Mouse (Mus musculus): Measurements from ENCODE around the gene Clstn1. TPM values are rescaled to one million over a fixed set of nuclear protein-coding genes. Genes with fewer than 3 reads are reported as not detected.

Gene Clstn1
- polyA plus RNA-seq, 1 experiment from 2014 or later, result 164 TPM

- no peaks in the 10 kb centered on the region; the same call in 1 of the 2 replicates for H3K36me3 ChIP-seq (replicated peaks)
- peaks cover 16% of the 10 kb centered on the region; the same call in 1 of the 2 replicates for H3K4me1 ChIP-seq
- peak overlapping the region; percentile 60 for H3K4me3 ChIP-seq
- no peak for ATAC-seq (replicated peaks)
- no peaks in the 10 kb centered on the region for H3K9me3 ChIP-seq
- H3K9ac ChIP-seq, result peak overlapping the region; percentile 64
- 7% methylated on average over 8 of the region's 8 CpGs for WGBS
- peak overlapping the region; percentile 81 for H3K27ac ChIP-seq
- H3K27me3 ChIP-seq (replicated peaks), result no peaks in the 10 kb centered on the region
- H3K4me2 ChIP-seq, result peak overlapping the region; percentile 71
These were observed 88.6 kb downstream of the Clstn1 start for GRCm38 (mm10) chr4:149674814-149675377.

DNA sequence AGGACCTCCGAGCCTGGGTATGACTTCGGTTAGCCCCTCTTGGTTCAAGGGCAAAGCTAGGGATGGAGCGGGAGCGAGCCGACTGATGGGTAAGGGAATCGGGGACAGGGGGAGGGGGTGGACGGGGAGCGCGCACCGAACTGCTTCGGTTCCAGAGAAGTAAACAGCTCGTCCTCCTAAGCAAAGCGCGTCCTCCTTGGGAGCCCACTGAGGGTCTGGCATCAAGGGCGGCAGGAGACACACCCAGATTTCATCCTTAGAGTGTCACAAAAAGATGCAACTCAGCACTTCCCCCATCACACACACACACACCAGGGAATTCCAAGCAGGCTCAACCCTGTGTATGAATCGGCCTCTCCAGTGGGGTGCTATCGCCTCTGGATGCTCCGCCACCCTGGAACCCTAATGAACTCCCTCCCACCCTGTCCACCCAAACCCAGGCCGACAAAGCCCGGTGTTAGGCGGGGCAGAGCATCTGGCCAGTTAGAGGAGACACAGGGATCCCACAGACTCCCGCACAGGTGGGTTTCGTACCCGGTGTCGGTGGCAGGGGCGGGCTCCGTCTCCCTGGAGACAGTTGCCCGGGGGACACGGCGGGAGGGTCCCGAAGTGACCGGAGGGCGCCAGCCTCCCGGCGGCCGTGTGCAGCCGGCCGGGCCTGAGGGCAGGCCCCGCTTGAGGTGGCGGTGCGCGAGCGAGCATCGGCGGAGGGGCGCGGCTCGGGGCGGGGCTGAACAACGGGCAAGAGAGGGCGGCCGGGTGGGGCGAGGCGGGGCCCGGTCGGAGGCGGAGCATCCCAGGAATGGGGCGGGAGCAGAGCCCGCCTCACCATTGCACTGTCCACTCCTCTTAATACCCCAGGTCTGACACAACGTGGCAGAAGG, 89.4 kb downstream of the Clstn1 start:
- Histone ChIP-seq H3K4me1 (peaks cover 16% of the 10 kb centered on the region; the same call in 1 of the 2 replicates), H3K9me3 (no peaks in the 10 kb centered on the region), H3K9ac (peak overlapping the region; percentile 64), H3K36me3 (replicated peaks) (no peaks in the 10 kb centered on the region; the same call in 1 of the 2 replicates), H3K4me2 (peak overlapping the region; percentile 71), H3K4me3 (peak overlapping the region; percentile 60), H3K27ac (peak overlapping the region; percentile 81), H3K27me3 (replicated peaks) (no peaks in the 10 kb centered on the region)
- 1% methylated on average over 56 of the region's 60 CpGs for WGBS
- peak; percentile 94 for ATAC-seq (replicated peaks)

DNA sequence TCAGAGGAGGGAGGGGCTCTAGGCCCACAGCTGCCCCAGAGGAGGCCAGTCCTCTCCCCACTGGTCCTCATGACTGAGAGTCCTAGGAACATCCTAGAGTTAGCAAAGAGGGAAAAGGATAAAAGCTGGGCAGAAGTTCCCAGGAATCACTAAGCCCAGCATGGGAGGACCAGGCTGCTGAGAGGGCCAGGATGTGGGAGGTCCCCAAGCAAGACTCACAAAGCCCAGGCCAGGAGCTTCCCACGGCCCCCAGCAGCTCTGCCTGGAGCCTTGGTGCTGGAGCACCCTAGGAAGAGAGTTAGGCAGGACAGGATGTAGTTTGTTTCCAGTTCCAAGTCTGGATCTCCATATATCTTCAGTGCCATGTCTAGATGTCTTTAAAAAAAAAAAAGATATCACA, 91.7 kb downstream of the Clstn1 start:
- no peak overlapping the region for H3K9ac ChIP-seq
- H3K4me3 ChIP-seq, result no peak overlapping the region
- H3K9me3 ChIP-seq, result no peaks in the 10 kb centered on the region
- 50% methylated on average over 1 of the region's 1 CpGs for WGBS
- H3K27me3 ChIP-seq (replicated peaks), result no peaks in the 10 kb centered on the region
- H3K27ac ChIP-seq, result no peak overlapping the region
- H3K4me2 ChIP-seq, result no peak overlapping the region
- H3K36me3 ChIP-seq (replicated peaks), result no peaks in the 10 kb centered on the region; the same call in 1 of the 2 replicates
- no peak for ATAC-seq (replicated peaks)
- H3K4me1 ChIP-seq, result peaks cover 16% of the 10 kb centered on the region; the same call in 1 of the 2 replicates

GRCm38 (mm10) chr4:149679056-149679770, 92.9 kb downstream of the Clstn1 start:
- no peak overlapping the region for H3K27ac ChIP-seq
- no peaks in the 10 kb centered on the region for H3K9me3 ChIP-seq
- 78% methylated on average over 11 of the region's 11 CpGs for WGBS
- H3K4me1 ChIP-seq, result peaks cover 11% of the 10 kb centered on the region; the same call in 1 of the 2 replicates
- H3K4me2 ChIP-seq, result no peak overlapping the region
- H3K36me3 ChIP-seq (replicated peaks), result no peaks in the 10 kb centered on the region
- H3K4me3 ChIP-seq, result no peak overlapping the region
- no peaks in the 10 kb centered on the region for H3K27me3 ChIP-seq (replicated peaks)
- ATAC-seq (replicated peaks), result no peak
- no peak overlapping the region for H3K9ac ChIP-seq

GRCm38 (mm10) chr4:149683875-149684274, 97.6 kb downstream of the Clstn1 start:
- Histone ChIP-seq H3K4me1 (no peaks in the 10 kb centered on the region), H3K4me3 (no peak overlapping the region), H3K9me3 (no peaks in the 10 kb centered on the region), H3K27ac (no peak overlapping the region), H3K9ac (no peak overlapping the region), H3K36me3 (replicated peaks) (no peaks in the 10 kb centered on the region), H3K4me2 (no peak overlapping the region), H3K27me3 (replicated peaks) (no peaks in the 10 kb centered on the region)
- 24% methylated on average over 7 of the region's 7 CpGs for WGBS
- ATAC-seq (replicated peaks), result no peak

DNA sequence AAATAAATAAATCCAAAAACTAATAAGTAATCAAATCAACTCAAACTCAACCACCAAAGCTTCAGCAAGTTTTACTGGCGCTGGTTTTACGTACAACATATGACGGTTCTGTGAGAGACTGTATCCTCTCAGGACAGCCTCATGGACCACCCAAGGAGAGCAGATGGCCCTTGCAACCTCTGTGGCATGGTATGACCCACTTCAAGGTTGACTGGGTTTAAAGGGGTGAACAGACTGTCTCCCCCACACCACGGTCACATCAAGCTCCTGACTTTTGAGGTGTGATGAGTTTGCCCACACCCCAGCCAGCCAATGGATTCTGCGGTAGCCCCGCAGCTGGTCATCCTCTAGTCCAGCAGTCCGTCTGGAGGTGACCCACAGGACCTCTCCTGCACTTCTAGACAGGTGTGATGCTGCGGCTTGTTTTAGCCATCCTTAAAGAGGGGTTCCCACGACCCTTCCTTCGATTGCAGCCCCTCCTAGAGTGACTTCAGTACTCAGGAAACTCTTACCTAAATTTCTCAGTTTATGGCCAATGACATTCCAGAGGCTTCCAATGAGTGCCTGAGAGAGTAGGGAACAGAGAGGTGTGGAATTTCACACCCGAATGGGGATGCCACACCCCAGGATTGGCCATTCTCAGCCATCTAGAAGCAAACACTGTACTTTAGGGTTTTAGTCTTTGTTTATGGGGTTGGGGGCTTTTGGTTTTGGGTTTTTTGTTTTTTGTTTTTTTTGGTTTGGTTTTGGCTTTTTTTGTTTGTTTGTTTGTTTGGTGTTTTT, 98.8 kb downstream of the Clstn1 start:
- Histone ChIP-seq H3K9ac (no peak overlapping the region), H3K4me3 (no peak overlapping the region), H3K4me1 (no peaks in the 10 kb centered on the region), H3K27me3 (replicated peaks) (no peaks in the 10 kb centered on the region), H3K27ac (no peak overlapping the region), H3K4me2 (no peak overlapping the region), H3K9me3 (no peaks in the 10 kb centered on the region), H3K36me3 (replicated peaks) (no peaks in the 10 kb centered on the region)
- WGBS, result 87% methylated on average over 11 of the region's 11 CpGs
- no peak for ATAC-seq (replicated peaks)

- no peaks in the 10 kb centered on the region for H3K9me3 ChIP-seq
- no peaks in the 10 kb centered on the region for H3K27me3 ChIP-seq (replicated peaks)
- no peaks in the 10 kb centered on the region for H3K4me1 ChIP-seq
- WGBS, result 67% methylated on average over 14 of the region's 14 CpGs
- no peak overlapping the region for H3K9ac ChIP-seq
- H3K4me3 ChIP-seq, result no peak overlapping the region
- no peak overlapping the region for H3K4me2 ChIP-seq
- ATAC-seq (replicated peaks), result no peak
- no peak overlapping the region for H3K27ac ChIP-seq
- no peaks in the 10 kb centered on the region for H3K36me3 ChIP-seq (replicated peaks)
These were observed 102.6 kb downstream of the Clstn1 start for GRCm38 (mm10) chr4:149688861-149689260.

- Histone ChIP-seq H3K4me1 (no peaks in the 10 kb centered on the region), H3K27ac (no peak overlapping the region), H3K27me3 (replicated peaks) (no peaks in the 10 kb centered on the region), H3K4me3 (no peak overlapping the region), H3K9ac (no peak overlapping the region), H3K36me3 (replicated peaks) (no peaks in the 10 kb centered on the region), H3K4me2 (no peak overlapping the region), H3K9me3 (no peaks in the 10 kb centered on the region)
- ATAC-seq (replicated peaks), result no peak
- WGBS, result 82% methylated on average over 12 of the region's 12 CpGs
These were observed 103.8 kb downstream of the Clstn1 start for GRCm38 (mm10) chr4:149689822-149690700.

GRCm38 (mm10) chr4:149690828-149691280, 104.6 kb downstream of the Clstn1 start:
- 91% methylated on average over 8 of the region's 8 CpGs for WGBS
- Histone ChIP-seq H3K27ac (no peak overlapping the region), H3K27me3 (replicated peaks) (no peaks in the 10 kb centered on the region), H3K4me3 (no peak overlapping the region), H3K4me2 (no peak overlapping the region), H3K9ac (no peak overlapping the region), H3K9me3 (no peaks in the 10 kb centered on the region), H3K36me3 (replicated peaks) (no peaks in the 10 kb centered on the region), H3K4me1 (no peaks in the 10 kb centered on the region)
- no peak for ATAC-seq (replicated peaks)

GRCm38 (mm10) chr4:149691368-149691767, 105.1 kb downstream of the Clstn1 start:
- Histone ChIP-seq H3K9ac (no peak overlapping the region), H3K27ac (no peak overlapping the region), H3K36me3 (replicated peaks) (no peaks in the 10 kb centered on the region), H3K4me3 (no peak overlapping the region), H3K4me2 (no peak overlapping the region), H3K4me1 (peaks cover under 1% of the 10 kb centered on the region; the same call in 1 of the 2 replicates), H3K9me3 (no peaks in the 10 kb centered on the region), H3K27me3 (replicated peaks) (no peaks in the 10 kb centered on the region)
- no peak for ATAC-seq (replicated peaks)
- WGBS, result 72% methylated on average over 8 of the region's 8 CpGs
